Mouse (Mus musculus) embryo, embryonic 10.5 days (tissue): ENCODE data around the gene Smad6.

Experiments
- DNase-seq: peaks from one replicate; pipeline ENCODE4 v3.0.0-alpha.2; 2015; ENCODE audit warnings: low spot score

The Smad6 gene

GRCm38 (mm10) chr9:63959933-63960828, 61.7 kb downstream of the Smad6 start:
- DNase-seq = peak; percentile 80

- peak; percentile 87 for DNase-seq
Measured at GRCm38 (mm10) chr9:63959129-63959932, 62.5 kb downstream of the Smad6 start.

- DNase-seq = peak; percentile 51
Measured at GRCm38 (mm10) chr9:63958337-63959030, 63.4 kb downstream of the Smad6 start.

- DNase-seq = no peak
Measured at GRCm38 (mm10) chr9:63957647-63958185, 64.1 kb downstream of the Smad6 start.

- peak; percentile 88 for DNase-seq
Measured at GRCm38 (mm10) chr9:63956052-63956451, 65.8 kb downstream of the Smad6 start.

- no peak for DNase-seq
Measured at GRCm38 (mm10) chr9:63953691-63954090, 68.2 kb downstream of the Smad6 start.

GRCm38 (mm10) chr9:63952591-63952990, 69.3 kb downstream of the Smad6 start:
- no peak for DNase-seq

GRCm38 (mm10) chr9:63950357-63950756, 71.5 kb downstream of the Smad6 start:
- peak; percentile 45 for DNase-seq

GRCm38 (mm10) chr9:63949393-63949792, 72.5 kb downstream of the Smad6 start:
- DNase-seq = no peak

GRCm38 (mm10) chr9:63942608-63942982, 79.3 kb downstream of the Smad6 start:
- DNase-seq = no peak

GRCm38 (mm10) chr9:63941747-63942607, 79.9 kb downstream of the Smad6 start:
- DNase-seq = peak; percentile 37

- no peak for DNase-seq
Measured at GRCm38 (mm10) chr9:63936256-63936655, 85.6 kb downstream of the Smad6 start.

- no peak for DNase-seq
Measured at GRCm38 (mm10) chr9:63933068-63933467, 88.8 kb downstream of the Smad6 start.

GRCm38 (mm10) chr9:63927340-63928049, 94.4 kb downstream of the Smad6 start:
- peak; percentile 58 for DNase-seq

GRCm38 (mm10) chr9:63926377-63926776, 95.5 kb downstream of the Smad6 start:
- DNase-seq = no peak

GRCm38 (mm10) chr9:63923190-63923717, 98.6 kb downstream of the Smad6 start:
- no peak for DNase-seq

- DNase-seq = no peak
Measured at GRCm38 (mm10) chr9:63919708-63920107, 102.2 kb downstream of the Smad6 start.

- no peak for DNase-seq
Measured at GRCm38 (mm10) chr9:63919001-63919555, 102.8 kb downstream of the Smad6 start.

GRCm38 (mm10) chr9:63918245-63918644, 103.6 kb downstream of the Smad6 start:
- peak; percentile 91 for DNase-seq

GRCm38 (mm10) chr9:63916441-63916840, 105.4 kb downstream of the Smad6 start:
- DNase-seq = no peak
